Mouse (Mus musculus) intestine, embryonic 16.5 days (tissue): ENCODE results near the gene Ddx51. TPM values are rescaled to one million over a fixed set of nuclear protein-coding genes. Genes with fewer than 3 reads are reported as not detected.

Experiments
- ATAC-seq: fragments of 200-750 bp; cut with Nextera tagmentation; 2 replicates; pipeline ENCODE4 v1.8.0; 2017; ENCODE audit warnings: moderate TSS enrichment, moderate library complexity
- H3K27ac ChIP-seq: fragments of 300-500 bp; sonication (generic); 2 replicates; pipeline ENCODE4 v1.5.1; 2014; ENCODE audit warnings: mild to moderate bottlenecking, low read length
- H3K27me3 ChIP-seq: fragments of 300-500 bp; sonication (generic); replicated peaks from 2 replicates; pipeline ENCODE4 v1.6.1; 2014; ENCODE audit warnings: low read length, control low read depth, mixed read lengths; ENCODE audit not compliant: control insufficient read depth, insufficient read depth
- H3K36me3 ChIP-seq: fragments of 300-500 bp; sonication (generic); 2 replicates; pipeline ENCODE4 v1.6.1; 2014; ENCODE audit warnings: low read length, control low read depth; ENCODE audit not compliant: control insufficient read depth, insufficient read depth
- H3K4me1 ChIP-seq: fragments of 300-500 bp; sonication (generic); 2 replicates; pipeline ENCODE4 v1.6.1; 2014; ENCODE audit warnings: low read length, control low read depth, mixed read lengths; ENCODE audit not compliant: control insufficient read depth, insufficient read depth
- H3K4me2 ChIP-seq: fragments of 300-500 bp; sonication (generic); 2 replicates; pipeline ENCODE4 v1.6.1; 2014; ENCODE audit warnings: low read depth, low read length, control low read depth
- H3K4me3 ChIP-seq: fragments of 300-500 bp; sonication (generic); 2 replicates; pipeline ENCODE4 v1.5.1; 2014; ENCODE audit warnings: mild to moderate bottlenecking, low read length
- H3K9ac ChIP-seq: fragments of 300-500 bp; sonication (generic); 2 replicates; pipeline ENCODE4 v1.6.1; 2014; ENCODE audit warnings: low read depth, low read length
- H3K9me3 ChIP-seq: fragments of 300-500 bp; sonication (generic); 2 replicates; pipeline ENCODE4 v1.6.1; 2016; ENCODE audit warnings: low read length, control low read depth; ENCODE audit not compliant: control insufficient read depth
- WGBS: fragments of 180-500 bp; shearing (Covaris S2); extraction: QIAGEN DNeasy Blood & Tissue Kit; methylation state at CpG from one replicate; pipeline ENCODE4 v1.1.7; 2014; 5-methylcytosine and 5-hydroxymethylcytosine counted together
- polyA plus RNA-seq: library from polyadenylated mRNA; unstranded; fragments of >200 nt; fragmentation: Nextera tagmentation; extraction: Ambion mirVana; gene quantifications from 2 replicates; pipeline ENCODE4 v1.2.1, GENCODE M21; 2015

The Ddx51 gene
- 16.3 and 17.0 TPM in 2 replicates for polyA plus RNA-seq

DNA sequence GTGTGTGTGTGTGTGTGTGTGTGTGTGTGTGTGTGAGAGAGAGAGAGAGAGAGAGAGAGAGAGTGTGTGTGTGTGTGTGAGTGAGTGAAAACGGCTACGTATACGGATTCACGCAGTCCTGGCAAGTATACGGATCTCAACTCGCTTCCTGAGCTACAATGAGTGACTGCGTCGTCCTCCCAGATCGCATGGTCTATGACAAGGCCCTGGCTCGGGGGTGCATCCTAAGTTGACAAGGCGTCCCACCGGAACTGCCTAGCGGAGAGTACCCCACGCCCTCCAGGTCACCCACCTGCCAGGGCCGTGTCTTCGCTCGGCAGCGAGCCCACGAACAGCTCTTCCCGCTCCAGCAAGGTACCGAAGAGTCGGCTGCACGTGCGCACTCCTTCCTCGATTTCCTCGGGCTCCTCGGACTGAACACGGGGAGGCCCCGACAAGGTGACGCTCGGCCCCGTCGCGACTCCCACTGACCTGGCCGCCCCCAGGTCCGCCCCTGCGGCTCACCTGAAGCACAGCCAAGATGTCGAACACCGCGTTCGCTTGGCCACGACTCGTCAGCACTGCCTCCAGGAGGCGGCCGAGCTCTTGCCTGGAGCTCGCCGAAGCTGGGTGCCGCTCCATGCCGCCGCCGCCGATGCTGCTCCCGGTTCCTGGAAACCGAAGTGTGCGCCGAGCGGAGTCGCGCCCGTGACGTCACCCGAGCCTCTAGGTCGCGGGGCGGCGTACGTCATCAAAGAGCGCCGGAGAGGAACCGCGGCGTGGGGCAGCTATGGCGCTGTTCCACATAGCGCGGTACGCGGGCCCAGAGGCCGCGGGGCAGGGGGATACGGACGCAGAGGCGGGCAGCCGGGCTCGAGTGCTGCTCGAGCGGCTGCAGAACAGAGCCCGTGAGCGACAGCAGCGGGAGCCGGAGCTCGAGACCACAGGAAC is at the start of gene Ddx51, which contains the start of gene Noc4l:
Gene Ddx51 (plus strand): TSS at position 733 of the 930 bp plus-strand sequence.
Gene Noc4l (minus strand): TSS at position 699 of the 930 bp plus-strand sequence.
- Histone ChIP-seq H3K4me2 (peak within 1 kb of the TSS; percentile 90), H3K36me3 (peaks cover 27% of the 10 kb centered on the region), H3K4me3 (peak within 1 kb of the TSS; percentile 97), H3K27me3 (no peaks in the 10 kb centered on the region), H3K9ac (peak within 1 kb of the TSS; percentile 92), H3K4me1 (peaks cover 5% of the 10 kb centered on the region), H3K9me3 (no peaks in the 10 kb centered on the region), H3K27ac (peak within 1 kb of the TSS; percentile 33; the same call in 1 of the 2 replicates)
- under 1% methylated on average over 91 of the region's 91 CpGs for WGBS
- peak; percentile 90 for ATAC-seq

DNA sequence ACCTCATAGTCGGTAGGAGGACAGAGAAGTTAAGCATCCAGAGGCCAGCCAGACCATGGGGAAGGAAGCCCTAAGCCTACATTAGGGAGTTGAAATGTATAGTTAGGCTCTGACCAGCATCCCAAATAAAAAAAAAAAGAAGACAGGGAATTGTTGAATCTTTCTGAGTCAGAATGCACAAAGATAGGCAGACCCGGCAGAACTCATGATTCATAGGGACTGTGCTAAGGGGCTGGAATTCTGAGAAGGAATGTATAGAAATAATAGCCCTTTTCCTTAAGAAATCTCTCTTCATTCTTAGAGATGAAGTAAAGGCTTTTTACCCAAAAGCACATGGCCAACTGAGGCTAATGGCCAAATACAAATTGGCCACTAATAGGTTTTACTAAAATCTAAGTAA is 48.9 kb upstream of the Ddx51 start:
- H3K36me3 ChIP-seq = no peaks in the 10 kb centered on the region
- no peak overlapping the region for H3K4me2 ChIP-seq
- 88% methylated on average over 2 of the region's 2 CpGs for WGBS
- H3K27ac ChIP-seq = no peak overlapping the region
- no peaks in the 10 kb centered on the region for H3K4me1 ChIP-seq
- H3K9ac ChIP-seq = no peak overlapping the region
- ATAC-seq = no peak
- H3K4me3 ChIP-seq = no peak overlapping the region
- H3K9me3 ChIP-seq = no peaks in the 10 kb centered on the region
- 0 out of 2 replicates have a peak, but pooled peaks cover 2% of the 10 kb centered on the region for H3K27me3 ChIP-seq

GRCm38 (mm10) chr5:110605531-110606221 is 47.6 kb upstream of the Ddx51 start:
- H3K27me3 ChIP-seq = no peaks in the 10 kb centered on the region
- no peaks in the 10 kb centered on the region for H3K4me1 ChIP-seq
- H3K4me3 ChIP-seq = no peak overlapping the region
- H3K27ac ChIP-seq = no peak overlapping the region
- no peaks in the 10 kb centered on the region for H3K9me3 ChIP-seq
- no peak overlapping the region for H3K4me2 ChIP-seq
- WGBS = 58% methylated on average over 5 of the region's 5 CpGs
- H3K9ac ChIP-seq = no peak overlapping the region
- no peaks in the 10 kb centered on the region for H3K36me3 ChIP-seq
- no peak for ATAC-seq

- 64% methylated on average over 3 of the region's 3 CpGs for WGBS
- Histone ChIP-seq H3K4me1 (no peaks in the 10 kb centered on the region), H3K36me3 (no peaks in the 10 kb centered on the region), H3K4me3 (no peak overlapping the region), H3K4me2 (no peak overlapping the region), H3K9ac (no peak overlapping the region), H3K9me3 (no peaks in the 10 kb centered on the region), H3K27me3 (no peaks in the 10 kb centered on the region), H3K27ac (no peak overlapping the region)
- ATAC-seq = no peak
Measured at GRCm38 (mm10) chr5:110607767-110608166, 45.5 kb upstream of the Ddx51 start.

DNA sequence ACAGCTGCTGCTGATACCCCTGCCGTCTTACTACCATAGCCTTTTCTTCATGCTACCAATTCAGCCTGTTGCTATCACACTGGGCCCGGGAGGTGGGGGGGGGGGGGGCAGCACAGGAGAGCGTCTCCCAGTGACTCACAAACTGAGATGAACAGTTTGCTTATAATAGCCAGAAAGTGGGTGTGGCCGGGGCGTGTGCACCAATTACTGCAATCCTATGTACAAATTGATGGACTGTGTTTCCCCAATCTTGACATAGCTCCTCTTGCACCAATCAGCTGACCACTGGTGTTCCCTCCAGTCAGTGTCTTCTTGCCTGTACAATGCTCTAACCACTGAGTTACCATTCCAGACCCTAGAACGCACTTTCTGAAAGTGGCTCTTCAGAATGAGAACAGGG is 44.9 kb upstream of the Ddx51 start:
- Histone ChIP-seq H3K36me3 (no peaks in the 10 kb centered on the region), H3K4me3 (no peak overlapping the region), H3K4me1 (no peaks in the 10 kb centered on the region), H3K9me3 (no peaks in the 10 kb centered on the region), H3K4me2 (no peak overlapping the region), H3K27me3 (no peaks in the 10 kb centered on the region), H3K27ac (no peak overlapping the region), H3K9ac (no peak overlapping the region)
- WGBS = 53% methylated on average over 6 of the region's 6 CpGs
- no peak for ATAC-seq

- Histone ChIP-seq H3K4me3 (no peak overlapping the region), H3K4me2 (no peak overlapping the region), H3K9me3 (no peaks in the 10 kb centered on the region), H3K36me3 (no peaks in the 10 kb centered on the region), H3K9ac (no peak overlapping the region), H3K27ac (no peak overlapping the region), H3K4me1 (no peaks in the 10 kb centered on the region), H3K27me3 (no peaks in the 10 kb centered on the region)
- WGBS = 71% methylated on average over 8 of the region's 8 CpGs
- no peak for ATAC-seq
Measured at GRCm38 (mm10) chr5:110608941-110609340, 44.3 kb upstream of the Ddx51 start.

- Histone ChIP-seq H3K9ac (no peak overlapping the region), H3K27me3 (no peaks in the 10 kb centered on the region), H3K4me3 (no peak overlapping the region), H3K27ac (no peak overlapping the region), H3K4me2 (no peak overlapping the region), H3K36me3 (no peaks in the 10 kb centered on the region), H3K9me3 (no peaks in the 10 kb centered on the region), H3K4me1 (no peaks in the 10 kb centered on the region)
- 88% methylated on average over 3 of the region's 3 CpGs for WGBS
- ATAC-seq = no peak
Measured at GRCm38 (mm10) chr5:110609425-110609824, 43.8 kb upstream of the Ddx51 start.

DNA sequence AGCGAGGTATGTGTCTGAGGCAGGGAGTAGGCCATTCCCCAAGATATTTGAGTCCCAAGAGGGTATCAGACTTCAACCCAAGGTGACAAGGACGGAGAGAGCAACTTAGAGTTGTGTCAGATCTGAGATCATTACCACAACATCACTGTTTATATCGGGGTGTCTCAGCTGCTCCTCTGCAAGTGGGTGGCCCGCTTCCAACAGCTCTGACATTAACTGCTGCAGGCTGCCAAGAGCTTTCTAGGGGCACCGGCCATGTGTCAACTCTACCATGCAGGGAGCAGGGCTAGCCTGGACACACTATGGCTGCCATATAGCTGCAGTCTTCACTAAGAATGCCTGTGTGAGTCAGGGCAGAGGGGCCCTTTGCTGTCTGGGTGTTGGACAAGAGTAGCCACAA is 43.4 kb upstream of the Ddx51 start:
- 82% methylated on average over 5 of the region's 5 CpGs for WGBS

DNA sequence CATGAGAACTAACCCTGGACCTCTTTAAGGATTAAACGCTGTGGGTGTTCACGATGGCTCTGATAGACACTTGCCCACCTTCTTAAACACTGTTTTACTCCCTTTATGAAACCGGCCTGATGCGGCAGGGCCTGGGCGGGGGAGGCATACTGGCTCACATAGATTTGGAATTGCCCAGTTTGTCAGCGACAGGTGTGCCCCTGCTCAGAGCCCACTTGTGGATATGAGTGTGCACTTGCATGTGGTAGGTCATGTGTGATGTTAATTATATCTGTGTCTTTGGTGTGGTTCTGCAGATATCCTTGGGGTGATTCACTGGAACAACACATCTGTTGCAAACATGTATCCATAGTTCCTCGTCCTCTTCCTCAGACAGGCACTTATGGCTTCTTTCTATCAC is 42.8 kb upstream of the Ddx51 start:
- H3K4me1 ChIP-seq = no peaks in the 10 kb centered on the region
- no peak overlapping the region for H3K9ac ChIP-seq
- no peak overlapping the region for H3K27ac ChIP-seq
- no peaks in the 10 kb centered on the region for H3K9me3 ChIP-seq
- no peaks in the 10 kb centered on the region for H3K36me3 ChIP-seq
- no peak overlapping the region for H3K4me2 ChIP-seq
- H3K27me3 ChIP-seq = no peaks in the 10 kb centered on the region
- 86% methylated on average over 7 of the region's 7 CpGs for WGBS
- ATAC-seq = no peak
- no peak overlapping the region for H3K4me3 ChIP-seq

More for the DNA sequence above, 43.4 kb upstream of the Ddx51 start:
- Histone ChIP-seq H3K27ac (no peak overlapping the region), H3K4me3 (no peak overlapping the region), H3K36me3 (no peaks in the 10 kb centered on the region), H3K9ac (no peak overlapping the region), H3K4me2 (no peak overlapping the region), H3K9me3 (no peaks in the 10 kb centered on the region), H3K27me3 (no peaks in the 10 kb centered on the region), H3K4me1 (no peaks in the 10 kb centered on the region)
- no peak for ATAC-seq
